Mouse (Mus musculus) stomach, embryonic 14.5 days (tissue): ENCODE data around the gene Ptpn6. TPM values are rescaled to one million over a fixed set of nuclear protein-coding genes. Genes with fewer than 3 reads are reported as not detected.

Source experiments
- ATAC-seq: fragments of 200-750 bp; cut with Nextera tagmentation; 2 replicates; pipeline ENCODE4 v1.8.0; 2017; ENCODE audit warnings: low read depth, moderate TSS enrichment; ENCODE audit not compliant: insufficient number of reproducible peaks, insufficient read depth, low FRiP score
- H3K27ac ChIP-seq: fragments of 300-500 bp; sonication (generic); 2 replicates; pipeline ENCODE4 v1.5.1; 2014; ENCODE audit warnings: mild to moderate bottlenecking, low read length, moderate library complexity, mixed read lengths
- H3K27me3 ChIP-seq: fragments of 300-500 bp; sonication (generic); 2 replicates; pipeline ENCODE4 v1.6.1; 2014; ENCODE audit warnings: low read length, control low read depth, mixed read lengths; ENCODE audit not compliant: control insufficient read depth, insufficient read depth
- H3K36me3 ChIP-seq: fragments of 300-500 bp; sonication (generic); 2 replicates; pipeline ENCODE4 v1.6.1; 2014; ENCODE audit warnings: mild to moderate bottlenecking, control low read depth, low read length, moderate library complexity, mixed read lengths; ENCODE audit not compliant: control insufficient read depth, insufficient read depth
- H3K4me1 ChIP-seq: fragments of 300-500 bp; sonication (generic); 2 replicates; pipeline ENCODE4 v1.6.1; 2014; ENCODE audit warnings: low read length, control low read depth, mixed read lengths; ENCODE audit not compliant: control insufficient read depth, insufficient read depth
- H3K4me2 ChIP-seq: fragments of 300-500 bp; sonication (generic); replicated peaks from 2 replicates; pipeline ENCODE4 v1.6.1; 2014; ENCODE audit warnings: low read depth, low read length, control low read depth
- H3K4me3 ChIP-seq: fragments of 300-500 bp; sonication (generic); 2 replicates; pipeline ENCODE4 v1.5.1; 2014; ENCODE audit warnings: low read depth, low read length, control low read depth
- H3K9ac ChIP-seq: fragments of 300-500 bp; sonication (generic); replicated peaks from 2 replicates; pipeline ENCODE4 v1.6.1; 2014; ENCODE audit warnings: low read depth, mild to moderate bottlenecking, control low read depth, low read length, moderate library complexity, mixed read lengths
- H3K9me3 ChIP-seq: fragments of 300-500 bp; sonication (generic); 2 replicates; pipeline ENCODE4 v1.6.1; 2016; ENCODE audit warnings: low read depth, low read length, control low read depth; ENCODE audit not compliant: control insufficient read depth
- WGBS: fragments of 180-500 bp; shearing (Covaris S2); extraction: QIAGEN DNeasy Blood & Tissue Kit; methylation state at CpG from one replicate; pipeline ENCODE4 v1.1.7; 2014; 5-methylcytosine and 5-hydroxymethylcytosine counted together
- polyA plus RNA-seq: library from polyadenylated mRNA; unstranded; fragments of >200 nt; fragmentation: Nextera tagmentation; extraction: Ambion mirVana; gene quantifications from 2 replicates; pipeline ENCODE4 v1.2.1, GENCODE M21; 2014

Gene Ptpn6
- polyA plus RNA-seq, 1 experiment from 2014 or later, result 15.3 TPM

GRCm38 (mm10) chr6:124740888-124741761, 2.6 kb upstream of the Ptpn6 start, which contains the start of gene Grcc10:
Gene Grcc10 (minus strand): TSS chr6:124741374.
- ATAC-seq, result peak; percentile 77
- H3K4me3 ChIP-seq, result peak within 1 kb of the TSS; percentile 41
- H3K27me3 ChIP-seq, result no peaks in the 10 kb centered on the region
- H3K9ac ChIP-seq, result peak within 1 kb of the TSS; percentile 53
- H3K9me3 ChIP-seq, result no peaks in the 10 kb centered on the region
- H3K4me1 ChIP-seq, result peaks cover 16% of the 10 kb centered on the region
- H3K36me3 ChIP-seq, result peaks cover 28% of the 10 kb centered on the region
- H3K27ac ChIP-seq, result peak within 1 kb of the TSS; percentile 96
- peak within 1 kb of the TSS; percentile 54 for H3K4me2 ChIP-seq
- under 1% methylated on average over 41 of the region's 41 CpGs for WGBS

DNA sequence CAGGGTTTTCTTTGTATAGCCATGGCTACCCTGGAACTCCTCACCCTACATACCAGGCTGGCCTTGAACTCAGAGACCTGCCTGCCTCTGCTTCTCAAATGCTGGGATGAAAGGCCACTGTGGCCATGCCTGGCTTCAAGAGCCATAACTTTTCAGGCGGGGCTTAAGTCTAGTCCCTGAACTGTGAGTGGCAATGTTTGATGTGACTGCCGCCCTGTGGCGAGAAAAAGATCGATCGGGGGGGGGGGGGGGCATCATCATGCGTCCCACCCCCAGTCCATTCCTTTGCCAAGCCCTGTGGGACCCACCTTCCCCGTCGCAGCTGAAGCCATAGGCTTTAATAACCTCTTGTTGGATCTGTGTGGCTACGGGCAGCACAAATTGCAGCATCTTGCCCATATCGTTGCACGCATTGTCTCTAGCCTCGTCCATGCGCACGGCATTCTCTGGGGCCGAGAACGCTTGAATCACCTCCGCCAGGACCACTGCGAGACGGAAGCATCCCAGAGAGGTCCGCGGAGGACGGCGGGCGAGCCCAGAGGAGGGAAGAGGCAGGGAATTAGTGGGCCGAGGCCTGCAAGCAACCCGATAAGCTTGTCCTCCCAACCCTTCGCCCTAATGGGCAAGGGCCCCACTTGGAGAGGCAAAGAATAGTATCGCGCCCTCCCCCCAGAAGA, 1.8 kb upstream of the Ptpn6 start:
- H3K4me2 ChIP-seq, result peak overlapping the region; percentile 54
- peak overlapping the region; percentile 41 for H3K4me3 ChIP-seq
- peak overlapping the region; percentile 53 for H3K9ac ChIP-seq
- H3K9me3 ChIP-seq, result no peaks in the 10 kb centered on the region
- H3K4me1 ChIP-seq, result peaks cover 14% of the 10 kb centered on the region; the same call in 1 of the 2 replicates
- no peaks in the 10 kb centered on the region for H3K27me3 ChIP-seq
- peak overlapping the region; percentile 96 for H3K27ac ChIP-seq
- WGBS, result 1% methylated on average over 27 of the region's 29 CpGs
- peaks cover 28% of the 10 kb centered on the region for H3K36me3 ChIP-seq
- ATAC-seq, result peak; percentile 3; the same call in 1 of the 2 replicates

- WGBS, result 80% methylated on average over 10 of the region's 10 CpGs
- Histone ChIP-seq H3K9ac (no peak overlapping the region; the same call in 1 of the 2 replicates), H3K4me1 (peaks cover 14% of the 10 kb centered on the region; the same call in 1 of the 2 replicates), H3K4me2 (peak overlapping the region; percentile 54; the same call in 1 of the 2 replicates), H3K27me3 (no peaks in the 10 kb centered on the region), H3K4me3 (no peak overlapping the region), H3K27ac (peak overlapping the region; percentile 96; the same call in 1 of the 2 replicates), H3K9me3 (no peaks in the 10 kb centered on the region), H3K36me3 (peaks cover 19% of the 10 kb centered on the region)
- no peak for ATAC-seq
Observed at GRCm38 (mm10) chr6:124739231-124739796, 800 bp upstream of the Ptpn6 start.

GRCm38 (mm10) chr6:124737040-124737439, 1.5 kb downstream of the Ptpn6 start:
- WGBS, result 88% methylated on average over 11 of the region's 11 CpGs
- ATAC-seq, result no peak

DNA sequence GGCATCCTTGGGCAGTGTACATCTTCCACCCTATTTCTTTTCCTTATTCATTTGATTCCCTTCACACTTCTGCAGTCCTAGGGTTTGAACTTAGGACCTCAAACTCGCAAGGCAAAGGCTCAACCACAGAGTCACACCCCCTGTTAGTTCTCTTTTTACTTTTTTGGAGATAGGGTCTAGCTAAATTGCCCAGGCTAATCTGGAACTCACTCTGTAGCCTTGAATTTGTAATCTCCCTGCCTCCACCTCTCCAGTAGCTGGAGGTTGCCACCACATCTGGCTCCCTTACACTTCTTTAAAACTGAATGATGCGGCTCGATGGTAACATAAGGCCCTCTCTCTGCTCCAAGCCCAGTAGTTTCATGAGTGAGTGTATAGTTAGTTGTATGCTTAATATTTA, 4.1 kb downstream of the Ptpn6 start:
- Histone ChIP-seq H3K36me3 (no peaks in the 10 kb centered on the region), H3K27ac (no peak overlapping the region), H3K4me3 (no peak overlapping the region), H3K9me3 (no peaks in the 10 kb centered on the region), H3K4me2 (no peak overlapping the region), H3K27me3 (no peaks in the 10 kb centered on the region), H3K9ac (no peak overlapping the region), H3K4me1 (peaks cover 9% of the 10 kb centered on the region; the same call in 1 of the 2 replicates)
- ATAC-seq, result no peak
- WGBS, result 96% methylated on average over 3 of the region's 3 CpGs

More at GRCm38 (mm10) chr6:124737040-124737439, 1.5 kb downstream of the Ptpn6 start:
- Histone ChIP-seq H3K27ac (no peak overlapping the region), H3K4me3 (no peak overlapping the region), H3K36me3 (no peaks in the 10 kb centered on the region), H3K9me3 (no peaks in the 10 kb centered on the region), H3K27me3 (no peaks in the 10 kb centered on the region), H3K4me1 (peaks cover 14% of the 10 kb centered on the region; the same call in 1 of the 2 replicates), H3K4me2 (no peak overlapping the region), H3K9ac (no peak overlapping the region)

DNA sequence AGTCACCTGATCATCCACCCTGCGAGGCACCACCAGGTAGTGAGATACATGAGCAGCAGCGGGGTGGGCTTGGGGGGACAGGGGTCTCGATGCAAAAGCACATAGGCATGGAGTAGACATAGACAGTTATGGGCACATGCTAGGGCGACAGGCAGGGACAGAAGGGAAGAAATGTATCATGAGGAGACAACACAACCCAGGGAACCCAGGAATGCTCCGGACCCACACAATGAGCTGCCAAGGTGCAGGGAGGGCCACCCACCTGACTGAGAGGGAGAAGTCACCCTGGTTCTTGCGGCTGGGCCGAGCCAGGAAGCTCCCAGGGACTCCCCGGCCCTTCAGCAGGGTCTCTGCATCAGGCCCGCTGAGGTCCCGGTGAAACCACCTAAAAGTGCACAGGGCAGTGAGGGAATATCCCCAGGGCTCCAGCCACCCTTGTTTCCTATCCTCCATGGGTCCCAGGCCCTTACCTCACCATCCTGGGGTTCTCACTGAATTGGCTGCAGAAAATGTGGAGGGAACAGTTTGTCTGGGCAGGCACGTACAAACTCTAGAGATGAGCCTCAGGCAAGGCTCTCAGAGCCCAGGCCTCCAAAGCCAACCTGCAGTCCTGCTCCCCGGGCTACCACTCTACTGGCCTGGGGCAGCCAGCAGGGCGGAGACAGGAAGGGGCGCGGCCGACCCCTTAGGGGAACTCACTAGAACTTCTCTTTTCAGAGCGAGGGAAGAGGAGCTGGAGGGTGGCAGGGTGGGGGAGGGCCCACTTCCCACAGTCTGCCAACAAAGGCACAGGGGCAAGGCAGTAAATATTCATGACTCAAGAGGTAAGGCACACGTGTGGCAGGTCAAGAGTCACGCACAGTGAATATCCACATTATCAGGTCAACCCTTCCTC, 5.8 kb downstream of the Ptpn6 start:
- WGBS, result 49% methylated on average over 19 of the region's 19 CpGs
- Histone ChIP-seq H3K4me2 (no peak overlapping the region), H3K36me3 (no peaks in the 10 kb centered on the region), H3K9me3 (no peaks in the 10 kb centered on the region), H3K27me3 (no peaks in the 10 kb centered on the region), H3K9ac (no peak overlapping the region), H3K27ac (no peak overlapping the region), H3K4me1 (no peaks in the 10 kb centered on the region; the same call in 1 of the 2 replicates), H3K4me3 (no peak overlapping the region)
- 0 out of 2 replicates have a peak, but pooled peaks have one; percentile 34 for ATAC-seq

DNA sequence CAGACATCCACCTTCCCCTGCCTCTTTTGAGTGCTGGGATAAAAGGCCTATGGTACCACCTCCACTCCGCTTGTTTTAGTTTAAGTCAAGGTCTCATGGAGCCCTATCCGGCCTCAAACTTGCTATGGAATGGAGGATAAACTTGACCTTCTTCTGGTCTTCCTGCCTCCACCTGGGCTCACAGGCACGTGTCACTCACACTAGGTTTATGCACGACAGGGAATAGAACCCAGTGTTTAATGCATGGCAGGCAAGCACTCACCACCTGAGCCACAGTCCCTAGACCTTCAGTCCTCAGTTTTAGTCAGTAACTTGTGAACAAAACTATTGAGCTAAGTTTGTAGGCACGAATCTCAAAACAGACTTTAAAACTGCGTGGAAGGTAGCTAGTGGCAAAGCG, 7.5 kb downstream of the Ptpn6 start:
- 83% methylated on average over 7 of the region's 7 CpGs for WGBS
- Histone ChIP-seq H3K27ac (no peak overlapping the region), H3K36me3 (no peaks in the 10 kb centered on the region), H3K9me3 (no peaks in the 10 kb centered on the region), H3K4me1 (no peaks in the 10 kb centered on the region; the same call in 1 of the 2 replicates), H3K27me3 (no peaks in the 10 kb centered on the region), H3K4me3 (no peak overlapping the region), H3K4me2 (no peak overlapping the region), H3K9ac (no peak overlapping the region)
- ATAC-seq, result no peak
